Mouse (Mus musculus): Measurements from ENCODE around the gene BC025446.

- TF ChIP-seq POLR2A (IDR thresholded peaks at IDR 0.05; ENCODE audit: control insufficient read depth in 1 of 2, insufficient read depth in 1 of 2, low read depth in 1 of 2, low read length in 2 of 2, poor library complexity in 1 of 2) (no peak), MXI1 (IDR thresholded peaks at IDR 0.05; ENCODE audit: low read depth, low read length) (no peak), MAX (IDR thresholded peaks at IDR 0.05; ENCODE audit: low read length) (no peak), NRF1 (IDR thresholded peaks at IDR 0.05; ENCODE audit: insufficient read depth, low read depth, low read length, poor library complexity, severe bottlenecking) (no peak), CHD2 (IDR thresholded peaks at IDR 0.05; ENCODE audit: low read length) (no peak), ELF1 (IDR thresholded peaks at IDR 0.05; ENCODE audit: low read depth, low read length) (no peak), MAFK (IDR thresholded peaks at IDR 0.05; ENCODE audit: borderline replicate concordance, low read depth, low read length) (no peak), EP300 (IDR thresholded peaks at IDR 0.05; ENCODE audit: low read depth in 1 of 2, low read length in 2 of 2) (no peak), ZC3H11A (IDR thresholded peaks at IDR 0.05; ENCODE audit: low read depth, low read length) (no peak), CTCF (IDR thresholded peaks at IDR 0.05 in 2 of 3, conservative IDR thresholded peaks at IDR 0.05 in 1 of 3; ENCODE audit: control insufficient read depth in 1 of 3, insufficient read depth in 1 of 3, low read depth in 2 of 3, low read length in 3 of 3, poor library complexity in 1 of 3, severe bottlenecking in 1 of 3) (no peak)
Measured at GRCm38 (mm10) chr15:75268916-75269829, 53.0 kb downstream of the BC025446 start.
